ENCODE assay signal across 9 mouse cellular contexts in the genomic region with DNA sequence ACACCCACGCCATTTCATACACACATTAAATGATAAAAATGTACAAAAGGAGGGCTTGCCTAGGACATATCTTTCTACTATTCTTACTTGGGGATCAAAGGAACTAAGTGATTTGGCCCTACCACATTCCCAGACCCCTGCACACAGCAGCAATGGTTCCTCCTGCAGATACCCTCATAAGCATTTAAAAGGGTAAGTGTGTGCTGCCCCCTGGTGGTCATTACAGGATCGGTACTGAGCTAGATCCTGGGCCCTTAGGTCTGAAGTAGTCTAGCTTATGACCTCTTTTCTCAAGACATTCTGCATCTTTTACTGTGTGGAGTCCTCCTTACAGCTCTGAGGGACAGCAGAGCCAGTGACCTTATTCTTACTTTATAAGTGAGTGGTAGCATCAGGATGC. TPM values are rescaled to one million over a fixed set of nuclear protein-coding genes. Genes with fewer than 3 reads are reported as not detected.
DNase-seq lines count a peak whose midpoint lies in the region; ATAC-seq and TF ChIP-seq lines count a peak whose summit lies in the region.
"Had no signal": no experiment of that assay in that cellular context is flagged by ENCODE, and none has a peak within 500 bp of the region (broad histone marks: within the 10 kb centered on the region; RNA-seq: fewer than 3 reads in every experiment).

No protein-coding gene starts in this region.

- no peak for TF ChIP-seq EP300 in stomach, postnatal 0 days (optimal IDR thresholded peaks at IDR 0.05)

- H3K9ac ChIP-seq in midbrain, embryonic 11.5 days (ENCODE audit: low read length), result no peak overlapping the region
- H3K9ac ChIP-seq in midbrain, embryonic 15.5 days, result no peak overlapping the region
- no peak overlapping the region for H3K9ac ChIP-seq in forebrain, embryonic 16.5 days (replicated peaks; ENCODE audit: low read depth, low read length)
- H3K9ac ChIP-seq in intestine, embryonic 16.5 days (ENCODE audit: low read depth, low read length), result no peak overlapping the region
- H3K9ac ChIP-seq in stomach, postnatal 0 days (ENCODE audit: low read length), result no peak overlapping the region
- H3K9ac ChIP-seq: embryonic facial prominence, embryonic 13.5 days had no signal

- H3K36me3 ChIP-seq in midbrain, embryonic 11.5 days (ENCODE audit: control insufficient read depth, insufficient read depth, low read length), result no peaks in the 10 kb centered on the region
- no peaks in the 10 kb centered on the region for H3K36me3 ChIP-seq in midbrain, embryonic 15.5 days (replicated peaks)
- no peaks in the 10 kb centered on the region for H3K36me3 ChIP-seq in forebrain, embryonic 16.5 days (ENCODE audit: control insufficient read depth, insufficient read depth)
- no peaks in the 10 kb centered on the region for H3K36me3 ChIP-seq in intestine, embryonic 16.5 days (ENCODE audit: control insufficient read depth, insufficient read depth, low read length)
- H3K36me3 ChIP-seq in stomach, postnatal 0 days (ENCODE audit: control insufficient read depth, insufficient read depth, low read length), result no peaks in the 10 kb centered on the region
- H3K36me3 ChIP-seq: embryonic facial prominence, embryonic 13.5 days had no signal

- H3K4me3 ChIP-seq in midbrain, embryonic 11.5 days (ENCODE audit: low read depth, low read length), result no peak overlapping the region
- no peak overlapping the region for H3K4me3 ChIP-seq in midbrain, embryonic 15.5 days
- no peak overlapping the region for H3K4me3 ChIP-seq in forebrain, embryonic 16.5 days (replicated peaks; ENCODE audit: low read length)
- no peak overlapping the region for H3K4me3 ChIP-seq in intestine, embryonic 16.5 days (ENCODE audit: low read length)
- no peak overlapping the region for H3K4me3 ChIP-seq in stomach, postnatal 0 days (ENCODE audit: low read depth, low read length)
- H3K4me3 ChIP-seq: embryonic facial prominence, embryonic 13.5 days had no signal

- no peaks in the 10 kb centered on the region for H3K9me3 ChIP-seq in midbrain, embryonic 11.5 days (ENCODE audit: control insufficient read depth, low read length)
- H3K9me3 ChIP-seq in midbrain, embryonic 15.5 days, result no peaks in the 10 kb centered on the region
- no peaks in the 10 kb centered on the region for H3K9me3 ChIP-seq in forebrain, embryonic 16.5 days (ENCODE audit: control insufficient read depth, low read length)
- H3K9me3 ChIP-seq in intestine, embryonic 16.5 days (ENCODE audit: control insufficient read depth, low read length), result no peaks in the 10 kb centered on the region
- no peaks in the 10 kb centered on the region for H3K9me3 ChIP-seq in stomach, postnatal 0 days (ENCODE audit: control insufficient read depth, low read length)
- H3K9me3 ChIP-seq: embryonic facial prominence, embryonic 13.5 days had no signal

- peak; percentile 94 for DNase-seq in midbrain, embryonic 11.5 days (ENCODE audit: low spot score, missing footprints)
- peak; percentile 68 for DNase-seq in c-Kit-positive CD71-positive TER-119-positive erythroid progenitor cells, embryonic 14.5 days (ENCODE audit: low spot score)
- DNase-seq in left cerebral cortex, postnatal 25 days (ENCODE audit: low spot score in 2 of 2), result peak; percentile 83 to 84
- peak; percentile 81 for DNase-seq in naive thymus-derived CD4-positive, alpha-beta T cell, adult 2 months (ENCODE audit: low read depth)
- DNase-seq in stomach, postnatal 0 days (ENCODE audit: low spot score), result peak; percentile 70

- peak; percentile 90 for TF ChIP-seq CTCF in stomach, postnatal 0 days (IDR thresholded peaks at IDR 0.05; ENCODE audit: low read depth)

- no peaks in the 10 kb centered on the region for H3K27me3 ChIP-seq in midbrain, embryonic 11.5 days (ENCODE audit: control insufficient read depth, insufficient read depth, low read length)
- no peaks in the 10 kb centered on the region for H3K27me3 ChIP-seq in midbrain, embryonic 15.5 days (replicated peaks)
- no peaks in the 10 kb centered on the region for H3K27me3 ChIP-seq in forebrain, embryonic 16.5 days (replicated peaks; ENCODE audit: control insufficient read depth, insufficient read depth, low read length)
- H3K27me3 ChIP-seq in intestine, embryonic 16.5 days (replicated peaks; ENCODE audit: control insufficient read depth, insufficient read depth, low read length), result no peaks in the 10 kb centered on the region
- H3K27me3 ChIP-seq in stomach, postnatal 0 days (ENCODE audit: control insufficient read depth, insufficient read depth, low read length), result no peaks in the 10 kb centered on the region
- H3K27me3 ChIP-seq: embryonic facial prominence, embryonic 13.5 days had no signal

- H3K27ac ChIP-seq in midbrain, embryonic 11.5 days (ENCODE audit: low read depth, low read length), result no peak overlapping the region
- H3K27ac ChIP-seq in midbrain, embryonic 15.5 days, result no peak overlapping the region
- no peak overlapping the region for H3K27ac ChIP-seq in forebrain, embryonic 16.5 days (ENCODE audit: low read length)
- no peak overlapping the region for H3K27ac ChIP-seq in intestine, embryonic 16.5 days (ENCODE audit: low read length)
- H3K27ac ChIP-seq in stomach, postnatal 0 days (replicated peaks), result no peak overlapping the region
- H3K27ac ChIP-seq: embryonic facial prominence, embryonic 13.5 days had no signal

- WGBS in midbrain, embryonic 11.5 days, result 44% methylated on average over 2 of the region's 2 CpGs
- whole genome bisulfite sequencing in midbrain, embryonic 15.5 days, result 30% methylated on average over 2 of the region's 2 CpGs
- WGBS in forebrain, embryonic 16.5 days, result 40% methylated on average over 2 of the region's 2 CpGs
- 39% methylated on average over 2 of the region's 2 CpGs for WGBS in intestine, embryonic 16.5 days
- WGBS in stomach, postnatal 0 days, result 39% methylated on average over 2 of the region's 2 CpGs

- no peak overlapping the region for H3K4me2 ChIP-seq in midbrain, embryonic 11.5 days
- H3K4me2 ChIP-seq in midbrain, embryonic 15.5 days, result no peak overlapping the region
- H3K4me2 ChIP-seq in forebrain, embryonic 16.5 days (ENCODE audit: low read length), result no peak overlapping the region
- H3K4me2 ChIP-seq in intestine, embryonic 16.5 days (ENCODE audit: low read depth, low read length), result no peak overlapping the region
- H3K4me2 ChIP-seq in stomach, postnatal 0 days (replicated peaks; ENCODE audit: low read depth), result no peak overlapping the region
- H3K4me2 ChIP-seq: embryonic facial prominence, embryonic 13.5 days had no signal

- intact Hi-C loops in left cerebral cortex, postnatal 25 days (cut with DNase I), result loop anchor here (1.0 to 5.0 kb wide), 2 partner anchors 48 to 72 kb away; no protein-coding TSS in a partner anchor

- no peaks in the 10 kb centered on the region for H3K4me1 ChIP-seq in midbrain, embryonic 11.5 days (ENCODE audit: control insufficient read depth, insufficient read depth, low read length)
- no peaks in the 10 kb centered on the region for H3K4me1 ChIP-seq in midbrain, embryonic 15.5 days
- no peaks in the 10 kb centered on the region for H3K4me1 ChIP-seq in forebrain, embryonic 16.5 days (replicated peaks; ENCODE audit: control insufficient read depth, insufficient read depth, low read length)
- 0 out of 2 replicates have a peak, but pooled peaks cover under 1% of the 10 kb centered on the region for H3K4me1 ChIP-seq in intestine, embryonic 16.5 days (ENCODE audit: control insufficient read depth, insufficient read depth, low read length)
- H3K4me1 ChIP-seq in stomach, postnatal 0 days (replicated peaks; ENCODE audit: control insufficient read depth, insufficient read depth), result no peaks in the 10 kb centered on the region
- H3K4me1 ChIP-seq: embryonic facial prominence, embryonic 13.5 days had no signal

- ATAC-seq in midbrain, embryonic 11.5 days (ENCODE audit: low FRiP score), result no peak
- ATAC-seq in midbrain, embryonic 15.5 days (replicated peaks), result no peak
- 0 out of 2 replicates have a peak, but pooled peaks have one; percentile 38 for ATAC-seq in forebrain, embryonic 16.5 days
- 0 out of 2 replicates have a peak, but pooled peaks have one; percentile 16 for ATAC-seq in intestine, embryonic 16.5 days
- ATAC-seq in stomach, postnatal 0 days (ENCODE audit: low FRiP score, low TSS enrichment), result 0 out of 2 replicates have a peak, but pooled peaks have one; percentile 49

RNA-seq across cellular contexts. Expression of gene 4921536K21Rik, which starts 15.1 kb away (rescaled TPM):
- 0.57 and 0.64 TPM in 2 replicates for polyA plus RNA-seq in midbrain, embryonic 11.5 days (2014; fragmentation: Nextera tagmentation; extraction: Ambion mirVana)
- 0.43 and 0.90 TPM in 2 replicates for polyA plus RNA-seq in midbrain, embryonic 15.5 days (2015; fragmentation: Nextera tagmentation; extraction: Ambion mirVana)
- 0.54 and 0.63 TPM in 2 replicates for polyA plus RNA-seq in forebrain, embryonic 16.5 days (2015; fragmentation: Nextera tagmentation; extraction: Ambion mirVana)
- polyA plus RNA-seq in intestine, embryonic 16.5 days (2015; fragmentation: Nextera tagmentation; extraction: Ambion mirVana), result 0.37 and 0.39 TPM in 2 replicates
- under 1 TPM; 0.25 to 0.39 TPM for total RNA-seq in left cerebral cortex, postnatal 25 days (2021)
- 0.12 TPM in 2 replicates for polyA plus RNA-seq in stomach, postnatal 0 days (2015; fragmentation: Nextera tagmentation; extraction: Ambion mirVana)

RNA-seq across cellular contexts. Expression of gene Dusp18, which starts 15.2 kb away (rescaled TPM):
- polyA plus RNA-seq in midbrain, embryonic 11.5 days (2014; fragmentation: Nextera tagmentation; extraction: Ambion mirVana), result 20.1 and 21.4 TPM in 2 replicates
- polyA plus RNA-seq in midbrain, embryonic 15.5 days (2015; fragmentation: Nextera tagmentation; extraction: Ambion mirVana), result 41.4 and 42.9 TPM in 2 replicates
- polyA plus RNA-seq in forebrain, embryonic 16.5 days (2015; fragmentation: Nextera tagmentation; extraction: Ambion mirVana), result 42.4 and 46.0 TPM in 2 replicates
- polyA plus RNA-seq in intestine, embryonic 16.5 days (2015; fragmentation: Nextera tagmentation; extraction: Ambion mirVana), result 5.2 and 5.6 TPM in 2 replicates
- total RNA-seq in left cerebral cortex, postnatal 25 days (2021), result 10 to 100 TPM; 28.8 to 32.5 TPM
- polyA plus RNA-seq in stomach, postnatal 0 days (2015; fragmentation: Nextera tagmentation; extraction: Ambion mirVana), result 2.8 TPM in 2 replicates

RNA-seq across cellular contexts. Expression of gene Osbp2, which starts 16.1 kb away (rescaled TPM):
- 1.5 and 1.6 TPM in 2 replicates for polyA plus RNA-seq in midbrain, embryonic 11.5 days (2014; fragmentation: Nextera tagmentation; extraction: Ambion mirVana)
- 33.5 and 36.2 TPM in 2 replicates for polyA plus RNA-seq in midbrain, embryonic 15.5 days (2015; fragmentation: Nextera tagmentation; extraction: Ambion mirVana)
- polyA plus RNA-seq in forebrain, embryonic 16.5 days (2015; fragmentation: Nextera tagmentation; extraction: Ambion mirVana), result 11.8 and 19.5 TPM in 2 replicates
- polyA plus RNA-seq in intestine, embryonic 16.5 days (2015; fragmentation: Nextera tagmentation; extraction: Ambion mirVana), result 0.28 and 0.45 TPM in 2 replicates
- total RNA-seq in left cerebral cortex, postnatal 25 days (2021), result 100 to 1,000 TPM; 133 TPM
- polyA plus RNA-seq in stomach, postnatal 0 days (2015; fragmentation: Nextera tagmentation; extraction: Ambion mirVana), result 0.42 and 0.69 TPM in 2 replicates

RNA-seq across cellular contexts. Expression of gene Slc35e4, which starts 34.6 kb away (rescaled TPM):
- 3.2 and 3.5 TPM in 2 replicates for polyA plus RNA-seq in midbrain, embryonic 11.5 days (2014; fragmentation: Nextera tagmentation; extraction: Ambion mirVana)
- polyA plus RNA-seq in midbrain, embryonic 15.5 days (2015; fragmentation: Nextera tagmentation; extraction: Ambion mirVana), result 17.9 and 19.4 TPM in 2 replicates
- 11.7 and 14.6 TPM in 2 replicates for polyA plus RNA-seq in forebrain, embryonic 16.5 days (2015; fragmentation: Nextera tagmentation; extraction: Ambion mirVana)
- 2.9 and 3.1 TPM in 2 replicates for polyA plus RNA-seq in intestine, embryonic 16.5 days (2015; fragmentation: Nextera tagmentation; extraction: Ambion mirVana)
- 10 to 100 TPM; 17.9 to 20.5 TPM for total RNA-seq in left cerebral cortex, postnatal 25 days (2021)
- polyA plus RNA-seq in stomach, postnatal 0 days (2015; fragmentation: Nextera tagmentation; extraction: Ambion mirVana), result 7.3 and 7.5 TPM in 2 replicates

RNA-seq across cellular contexts. Expression of gene Tcn2, which starts 52.1 kb away (rescaled TPM):
- polyA plus RNA-seq in midbrain, embryonic 11.5 days (2014; fragmentation: Nextera tagmentation; extraction: Ambion mirVana), result 28.4 and 30.9 TPM in 2 replicates
- 22.6 and 24.9 TPM in 2 replicates for polyA plus RNA-seq in midbrain, embryonic 15.5 days (2015; fragmentation: Nextera tagmentation; extraction: Ambion mirVana)
- polyA plus RNA-seq in forebrain, embryonic 16.5 days (2015; fragmentation: Nextera tagmentation; extraction: Ambion mirVana), result 14.8 and 17.3 TPM in 2 replicates
- polyA plus RNA-seq in intestine, embryonic 16.5 days (2015; fragmentation: Nextera tagmentation; extraction: Ambion mirVana), result 95.3 and 122 TPM in 2 replicates
- 10 to 100 TPM; 19.6 to 20.4 TPM for total RNA-seq in left cerebral cortex, postnatal 25 days (2021)
- polyA plus RNA-seq in stomach, postnatal 0 days (2015; fragmentation: Nextera tagmentation; extraction: Ambion mirVana), result 47.5 and 53.3 TPM in 2 replicates

Comparison
In these comparisons a context has a peak if more than half of its experiments do, and no peak if none do; other contexts are left out.
1. ATAC-seq: peak in forebrain, embryonic 16.5 days (single experiment), intestine, embryonic 16.5 days (single experiment) and stomach, postnatal 0 days (single experiment); none in midbrain, embryonic 11.5 days (single experiment) and midbrain, embryonic 15.5 days (single experiment).
2. Peak in every context shown above with its lines, with median percentiles within 50 percentile points of each other: DNase-seq.